Mouse (Mus musculus): Measurements from ENCODE around the gene Col23a1.

DNA sequence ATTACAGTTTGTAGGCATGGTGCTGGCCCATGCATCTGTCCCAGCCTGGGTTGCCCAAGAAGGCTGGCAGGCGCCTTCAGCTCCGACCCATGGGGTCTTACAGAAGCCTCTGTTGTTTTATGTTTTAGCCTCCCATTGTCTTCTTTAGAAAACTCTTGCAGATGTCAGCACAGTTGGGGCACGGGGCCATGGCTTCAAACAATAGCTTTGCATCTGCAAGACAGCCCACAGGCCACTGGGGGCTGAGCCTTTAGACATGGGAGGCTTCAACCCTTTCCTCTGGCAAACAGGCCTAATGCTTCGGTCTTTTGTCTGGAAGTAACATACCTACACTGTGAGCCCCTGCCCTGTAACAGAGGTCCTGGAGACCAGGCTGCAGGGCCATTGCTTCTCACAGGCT is 159.0 kb downstream of the Col23a1 start:
- TF ChIP-seq CTCF (IDR thresholded peaks at IDR 0.05; ENCODE audit: borderline replicate concordance, insufficient read depth, low read length), result no peak
- no peak for TF ChIP-seq POLR2A (IDR thresholded peaks at IDR 0.05; ENCODE audit: low read depth, low read length)

All from embryonic fibroblast, embryonic 13.5 days (primary cell).